Mouse (Mus musculus) spleen, adult 2 months (tissue): ENCODE measurements at regions not wholly inside any gene's neighbourhood (a gene's known extent, or its start where the extent isn't known, plus 50 kb on each side); places are given as distances from the start of the nearest gene placed in this dataset.

ENCODE experiments used
- CTCF ChIP-seq: fragments of 200-500 bp; IDR thresholded peaks from 2 replicates; pipeline ENCODE4 v1.5.1; 2011; ENCODE audit warnings: mild to moderate bottlenecking, inconsistent platforms; ENCODE audit not compliant: insufficient read depth, insufficient read length, insufficient replicate concordance; ENCODE audit errors: extremely low read depth
- POLR2A ChIP-seq: fragments of 200-500 bp; IDR thresholded peaks from 2 replicates; pipeline ENCODE4 v1.6.1; 2011; ENCODE audit warnings: low read depth, low read length, inconsistent platforms

- TF ChIP-seq POLR2A (no peak), CTCF (no peak)
Observed at GRCm38 (mm10) chr13:28690511-28691160, 262.9 kb downstream of the Sox4 start.
